Mouse (Mus musculus) activated CD4-positive, CD25-positive, alpha-beta regulatory T cell (primary cell): ENCODE results near the gene Ahsa2. TPM values are rescaled to one million over a fixed set of nuclear protein-coding genes. Genes with fewer than 3 reads are reported as not detected.

Source experiments
- polyA plus RNA-seq, 2 experiments: library from polyadenylated mRNA; unstranded; fragments of 100-300 nt; shearing (Covaris generic); gene quantifications; one replicate each; pipeline ENCODE4 v1.2.1; 2017

The Ahsa2 gene
- 10 to 100 TPM; 50.6 to 53.2 TPM for polyA plus RNA-seq

GRCm38 (mm10) chr11:23497718-23498509 lies at the start of gene Ahsa2:
TSS of gene Ahsa2 (minus strand) at chr11:23498030.

GRCm38 (mm10) chr11:23520473-23521205 lies 22.8 kb upstream of the Ahsa2 start, which contains the start of gene 1700093K21Rik:
TSS of gene 1700093K21Rik (minus strand) at chr11:23521155.

Other genes with a start within 250 kb of the Ahsa2 start
- gene Xpo1, start 242.0 kb downstream of the Ahsa2 start, polyA plus RNA-seq = 100 to 1,000 TPM in 1 of 2 experiments, 10 to 100 TPM in 1; 86.0 to 102 TPM
- 10 to 100 TPM; 13.3 to 17.6 TPM for gene Usp34, start 191.1 kb downstream of the Ahsa2 start, polyA plus RNA-seq
- not detected for gene 1700093K21Rik, start 23.1 kb upstream of the Ahsa2 start, polyA plus RNA-seq
- gene 0610010F05Rik, start 135.6 kb upstream of the Ahsa2 start, polyA plus RNA-seq = 1 to 10 TPM; 6.4 to 7.2 TPM
- gene Pus10, start 167.6 kb upstream of the Ahsa2 start, polyA plus RNA-seq = 10 to 100 TPM; 17.1 to 20.4 TPM
- 10 to 100 TPM; 23.3 to 31.1 TPM for gene Pex13, start 167.9 kb upstream of the Ahsa2 start, polyA plus RNA-seq